Mouse (Mus musculus) testis, adult 10 weeks (tissue): ENCODE results near the gene Gm10681. TPM values are rescaled to one million over a fixed set of nuclear protein-coding genes. Genes with fewer than 3 reads are reported as not detected.

Experiments used
- polyA plus RNA-seq: library from polyadenylated mRNA; stranded (reverse); fragments of 350-450 nt; fragmentation: Illumina TruSeq; extraction: RNeasy Lipid Tissue Mini Kit (QIAGEN cat#74804); gene quantifications from one replicate; pipeline ENCODE4 v1.2.3, GENCODE M21; 2014; ENCODE audit warnings: low read depth, low replicate concordance

Gm10681 gene
- polyA plus RNA-seq: 0.18 TPM

DNA sequence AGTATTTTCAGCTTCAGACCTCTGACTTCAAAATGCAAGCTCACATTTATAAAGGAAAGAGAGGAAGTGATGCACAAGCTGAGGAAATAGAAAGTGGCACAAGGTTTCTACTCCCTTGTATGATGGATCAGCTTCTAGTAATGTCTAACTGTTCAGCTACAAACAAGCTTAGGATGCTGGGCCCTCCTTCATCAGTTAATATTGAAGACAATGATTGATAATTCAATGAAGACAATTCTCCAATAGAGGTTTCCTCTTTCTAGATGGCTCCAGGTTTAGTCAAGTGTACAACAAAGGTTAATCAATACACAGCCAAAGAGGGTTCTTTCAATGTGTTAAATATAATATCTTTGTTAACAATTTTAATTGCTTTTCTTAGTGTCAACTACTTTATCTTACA, at the start of gene Gm10681:
Gm10681 (minus strand) TSS at position 101 of the 400 bp plus-strand sequence.

DNA sequence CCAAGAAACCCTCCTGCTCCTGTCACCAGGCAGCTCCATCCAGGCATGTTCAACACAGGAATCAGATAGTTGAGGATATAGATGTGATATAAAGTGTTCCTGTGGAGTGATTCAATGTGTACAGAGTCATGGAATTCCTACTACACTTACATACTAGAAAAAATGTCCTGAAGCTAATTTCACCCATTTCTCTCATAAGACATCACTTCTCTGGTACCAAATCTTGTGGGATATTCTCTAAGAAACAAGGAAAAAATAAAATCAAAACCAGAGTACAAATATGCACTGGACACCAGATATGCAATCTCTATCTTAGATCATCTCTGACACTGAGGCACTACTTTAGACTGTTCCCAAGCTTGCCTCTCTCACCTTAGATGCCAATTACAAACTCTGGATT, 41.5 kb upstream of the Gm10681 start, which contains the start of gene Hsd3b5:
Hsd3b5 (minus strand) TSS at position 101 of the 400 bp plus-strand sequence.

DNA sequence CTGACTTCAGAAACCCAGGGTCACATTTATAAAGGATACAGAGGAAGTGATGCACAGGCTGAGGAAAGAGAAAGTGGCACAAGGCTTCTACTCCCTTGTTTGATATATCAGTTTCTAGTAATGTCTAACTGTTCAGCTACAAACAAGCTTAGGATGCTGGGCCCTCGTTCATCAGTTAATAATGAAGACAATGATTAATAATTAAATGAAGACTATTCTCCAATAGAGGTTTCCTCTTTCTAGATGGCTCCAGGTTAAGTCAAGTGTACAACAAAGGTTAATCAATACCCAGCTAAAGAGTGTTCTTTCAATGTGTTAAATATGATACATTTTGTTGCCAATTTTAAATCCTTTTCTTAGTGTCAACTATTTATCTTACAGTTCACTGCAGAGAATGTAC, 78.2 kb downstream of the Gm10681 start, which contains the start of gene Hsd3b4:
Hsd3b4 (minus strand) TSS at position 101 of the 400 bp plus-strand sequence.

Other genes starting within 250 kb of the Gm10681 start
- gene Phgdh, start 248.8 kb downstream of the Gm10681 start, polyA plus RNA-seq: 2.7 TPM
- gene Zfp697, start 206.3 kb downstream of the Gm10681 start, polyA plus RNA-seq: 2.2 TPM
- 0.38 TPM for gene Gm4450, start 131.7 kb downstream of the Gm10681 start, polyA plus RNA-seq
- gene Hsd3b4, start 78.3 kb downstream of the Gm10681 start, polyA plus RNA-seq: 0.18 TPM
- gene Hsd3b5, start 41.4 kb upstream of the Gm10681 start, polyA plus RNA-seq: not detected
- not detected for gene Hsd3b2, start 135.7 kb upstream of the Gm10681 start, polyA plus RNA-seq
- gene Hsd3b3, start 174.3 kb upstream of the Gm10681 start, polyA plus RNA-seq: not detected
- 127 TPM for gene Hsd3b6, start 225.6 kb upstream of the Gm10681 start, polyA plus RNA-seq